Mouse (Mus musculus) G1E (cell line): ENCODE data around the gene Nbl1. TPM values are rescaled to one million over a fixed set of nuclear protein-coding genes. Genes with fewer than 3 reads are reported as not detected.

Experiments used
- ATAC-seq: 2 replicates; pipeline ENCODE4 v1.8.0; 2016; ENCODE audit warnings: mild to moderate bottlenecking; ENCODE audit not compliant: insufficient number of reproducible peaks, poor library complexity, low FRiP score, severe bottlenecking; ENCODE audit errors: extremely low read depth
- DNase-seq: peaks from one replicate; pipeline ENCODE4 v3.0.0; 2012; ENCODE audit warnings: low spot score
- H3K27me3 ChIP-seq: 2 replicates; pipeline ENCODE4 v1.6.1; 2012; ENCODE audit warnings: mild to moderate bottlenecking, low read length, inconsistent platforms; ENCODE audit not compliant: insufficient read depth
- H3K36me3 ChIP-seq: replicated peaks from 2 replicates; pipeline ENCODE3; 2012; ENCODE audit warnings: mild to moderate bottlenecking, inconsistent platforms
- H3K4me1 ChIP-seq: 2 replicates; pipeline ENCODE4 v1.6.1; 2012; ENCODE audit warnings: low read depth, low read length, inconsistent platforms, mixed read lengths; ENCODE audit not compliant: insufficient read depth
- H3K4me3 ChIP-seq: 2 replicates; pipeline ENCODE4 v1.5.1; 2012; ENCODE audit warnings: low read depth, mild to moderate bottlenecking, inconsistent platforms, low read length, moderate library complexity, mixed read lengths
- H3K9me3 ChIP-seq: replicated peaks from 2 replicates; pipeline ENCODE4 v1.6.1; 2012; ENCODE audit warnings: inconsistent platforms
- CTCF ChIP-seq: IDR thresholded peaks from 2 replicates; pipeline ENCODE4 v1.5.1; 2012; ENCODE audit warnings: low read depth, low read length, inconsistent platforms, mixed read lengths
- GATA1 ChIP-seq: IDR thresholded peaks from 2 replicates; pipeline ENCODE4 v1.6.1; 2012; ENCODE audit warnings: borderline replicate concordance, low read length, inconsistent platforms, mixed read lengths
- GATA2 ChIP-seq: IDR thresholded peaks from 2 replicates; pipeline ENCODE4 v1.6.1; 2012; ENCODE audit warnings: low read depth, low read length, inconsistent platforms, borderline replicate concordance
- POLR2AphosphoS5 ChIP-seq: IDR thresholded peaks from 2 replicates; pipeline ENCODE4 v1.6.1; 2012; ENCODE audit warnings: low read depth, low read length, inconsistent platforms; ENCODE audit not compliant: insufficient replicate concordance
- TAL1 ChIP-seq: conservative IDR thresholded peaks from 2 replicates; pipeline ENCODE4 v1.6.1; 2012; ENCODE audit warnings: low read depth, low read length, inconsistent platforms, mixed read lengths
- polyA plus RNA-seq: library from polyadenylated mRNA; stranded (reverse); fragments of >175 nt; gene quantifications from 2 replicates; pipeline ENCODE4 v1.2.3, GENCODE M21; 2012
- total RNA-seq, 2 experiments: library from RNA; stranded (forward) in 1 of 2; stranded (reverse) in 1 of 2; fragments of 200-1000 nt in 1 of 2; fragments of >200 nt in 1 of 2; fragmentation: Nextera tagmentation in 1 of 2; gene quantifications; 2 replicates each; pipeline ENCODE4 v1.2.3; 2014 to 2017

Gene Nbl1
- total and polyA plus RNA-seq, 3 experiments, result 0.05 to 0.11 TPM; not detected in 1

- TF ChIP-seq CTCF (no peak), GATA1 (no peak), TAL1 (no peak), GATA2 (no peak), POLR2AphosphoS5 (no peak)
- Histone ChIP-seq H3K9me3 (peaks cover 18% of the 10 kb centered on the region), H3K36me3 (no peaks in the 10 kb centered on the region), H3K4me1 (0 out of 2 replicates have a peak, but pooled peaks cover 2% of the 10 kb centered on the region), H3K4me3 (no peak overlapping the region), H3K27me3 (peaks cover 74% of the 10 kb centered on the region)
- DNase-seq (no peak), ATAC-seq (no peak)
Measured at GRCm38 (mm10) chr4:139091066-139091465, 1.7 kb downstream of the Nbl1 start.

GRCm38 (mm10) chr4:139090303-139090940 is 2.4 kb downstream of the Nbl1 start:
- TF ChIP-seq CTCF, result no peak
- TF ChIP-seq GATA1, result no peak
- TF ChIP-seq POLR2AphosphoS5, result no peak
- no peak for TF ChIP-seq GATA2
- no peak for TF ChIP-seq TAL1
- Histone ChIP-seq H3K27me3 (peaks cover 75% of the 10 kb centered on the region), H3K36me3 (no peaks in the 10 kb centered on the region), H3K4me3 (no peak overlapping the region), H3K9me3 (peaks cover 18% of the 10 kb centered on the region), H3K4me1 (peaks cover 3% of the 10 kb centered on the region; the same call in 1 of the 2 replicates)
- no peak for DNase-seq
- ATAC-seq, result no peak

DNA sequence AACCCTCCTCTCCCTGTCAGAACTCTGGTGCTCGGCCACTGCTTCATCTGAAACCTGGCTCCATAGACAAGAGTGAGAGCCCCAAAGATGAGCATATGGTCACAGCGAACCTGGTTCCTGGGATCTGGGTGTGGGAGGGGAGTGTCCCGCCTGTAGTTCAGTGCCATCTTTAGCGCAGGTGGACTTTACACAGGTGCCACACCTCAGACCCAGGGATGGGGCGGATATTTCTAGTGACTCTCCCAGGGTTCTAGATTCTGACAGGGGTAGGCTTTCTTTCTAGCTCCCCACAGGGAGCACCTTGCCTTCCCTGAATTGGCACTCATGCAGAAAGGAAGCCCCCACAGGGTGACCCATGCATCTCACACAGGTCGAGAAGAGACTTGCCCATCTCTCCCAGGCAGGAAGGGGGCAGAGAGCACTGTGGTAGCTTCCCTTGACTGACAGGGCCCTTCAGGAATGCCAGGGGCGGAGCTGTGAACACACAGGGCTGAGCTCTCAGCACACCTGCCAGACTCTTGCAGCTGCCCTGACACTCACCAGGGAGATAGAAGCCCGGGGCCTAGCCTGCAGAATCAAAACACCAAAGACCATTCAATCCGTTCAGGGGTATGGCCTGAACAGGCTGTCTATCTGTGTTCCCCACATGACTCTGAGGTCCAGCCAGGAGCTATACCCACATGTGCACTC is 3.7 kb downstream of the Nbl1 start:
- Histone ChIP-seq H3K36me3 (no peaks in the 10 kb centered on the region), H3K4me3 (no peak overlapping the region), H3K27me3 (peaks cover 77% of the 10 kb centered on the region), H3K4me1 (peaks cover 6% of the 10 kb centered on the region; the same call in 1 of the 2 replicates), H3K9me3 (peaks cover 12% of the 10 kb centered on the region)
- TF ChIP-seq TAL1 (no peak), GATA2 (no peak), CTCF (no peak), POLR2AphosphoS5 (no peak), GATA1 (no peak)
- DNase-seq (no peak), ATAC-seq (no peak)

DNA sequence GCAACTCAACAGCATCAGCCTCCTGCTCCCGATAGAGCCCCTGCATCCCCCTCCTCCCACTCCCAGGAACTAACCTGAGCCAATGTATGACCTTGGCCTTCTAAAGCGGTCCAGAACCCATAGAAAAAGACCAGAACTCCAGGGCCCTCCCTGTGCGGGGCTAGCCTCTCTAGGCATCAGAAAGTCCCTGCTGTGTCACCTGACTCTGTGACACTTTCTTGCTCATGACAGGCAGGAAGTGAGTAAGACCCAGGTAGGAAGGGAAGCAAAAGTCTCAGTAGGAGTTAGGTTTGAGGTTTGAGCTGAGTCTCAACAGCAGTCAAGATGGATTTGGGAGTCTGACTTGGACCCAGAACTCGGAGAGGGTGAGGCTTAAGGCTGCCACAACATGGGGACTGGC is 5.8 kb downstream of the Nbl1 start:
- TF ChIP-seq GATA1 (no peak), CTCF (no peak), GATA2 (no peak), TAL1 (no peak), POLR2AphosphoS5 (no peak)
- Histone ChIP-seq H3K4me1 (peaks cover 6% of the 10 kb centered on the region; the same call in 1 of the 2 replicates), H3K36me3 (no peaks in the 10 kb centered on the region), H3K27me3 (peaks cover 75% of the 10 kb centered on the region), H3K4me3 (no peak overlapping the region), H3K9me3 (no peaks in the 10 kb centered on the region)
- no peak for ATAC-seq
- DNase-seq, result no peak

DNA sequence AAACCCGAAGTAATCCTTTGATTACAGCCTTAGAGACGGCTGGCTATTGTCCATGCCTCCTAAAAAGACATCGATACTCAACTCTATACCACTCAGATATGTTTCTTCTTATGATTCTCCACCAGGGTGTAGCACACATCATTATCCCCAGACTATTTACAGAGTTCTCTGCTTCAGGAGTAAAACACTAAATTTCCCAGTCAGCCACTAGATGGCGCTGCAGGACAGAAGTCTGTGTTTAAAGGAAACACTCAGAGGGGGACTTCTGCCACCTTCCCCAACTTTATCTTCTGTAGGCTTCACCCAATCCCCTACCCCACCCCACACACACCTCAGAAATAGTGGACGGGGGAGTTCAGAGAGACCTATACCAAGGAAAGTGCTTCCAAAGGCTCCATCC is 6.8 kb downstream of the Nbl1 start:
- no peaks in the 10 kb centered on the region for H3K36me3 ChIP-seq
- no peak overlapping the region for H3K4me3 ChIP-seq
- H3K4me1 ChIP-seq, result peaks cover 6% of the 10 kb centered on the region; the same call in 1 of the 2 replicates
- no peak; the same call in 1 of the 2 replicates for ATAC-seq
- H3K27me3 ChIP-seq, result peaks cover 72% of the 10 kb centered on the region
- H3K9me3 ChIP-seq, result no peaks in the 10 kb centered on the region
- DNase-seq, result peak; percentile 54
- TF ChIP-seq CTCF (peak; percentile 62), GATA1 (no peak), TAL1 (no peak), POLR2AphosphoS5 (no peak), GATA2 (no peak)

DNA sequence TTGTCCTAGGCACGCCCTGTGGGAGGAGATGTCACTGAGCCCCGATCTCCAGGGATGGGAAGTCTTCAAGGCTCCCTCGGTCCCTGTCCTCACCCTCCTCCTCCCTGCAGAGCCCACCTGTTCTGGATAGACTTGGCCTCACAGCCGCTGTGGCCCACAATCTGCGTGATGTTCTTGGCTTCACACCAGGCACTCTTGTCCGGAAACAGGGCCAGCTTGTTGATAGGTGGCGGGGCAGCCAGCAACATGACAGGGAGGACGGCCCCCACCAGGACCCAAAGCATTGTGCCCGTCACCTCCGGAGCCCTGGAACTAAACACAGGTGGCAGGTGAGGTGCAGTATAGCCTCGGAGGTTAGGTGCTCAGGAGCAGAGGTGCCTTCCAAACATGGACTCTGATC is 7.5 kb downstream of the Nbl1 start:
- no peaks in the 10 kb centered on the region for H3K36me3 ChIP-seq
- H3K4me1 ChIP-seq, result peaks cover 4% of the 10 kb centered on the region; the same call in 1 of the 2 replicates
- H3K27me3 ChIP-seq, result peaks cover 65% of the 10 kb centered on the region
- no peaks in the 10 kb centered on the region for H3K9me3 ChIP-seq
- H3K4me3 ChIP-seq, result no peak overlapping the region
- ATAC-seq, result no peak
- no peak for DNase-seq
- TF ChIP-seq CTCF (no peak), POLR2AphosphoS5 (no peak), TAL1 (no peak), GATA1 (no peak), GATA2 (no peak)
